Mouse (Mus musculus): ENCODE results near the gene Pole2. TPM values are rescaled to one million over a fixed set of nuclear protein-coding genes. Genes with fewer than 3 reads are reported as not detected.
A peak's percentile ranks its signal among the peaks of the same experiment; 100 is the strongest.
"Not testable (repeated sequence)": the region's sequence is repeated elsewhere in the genome, so short reads cannot be mapped to it uniquely, and the experiment has no call there.

The Pole2 gene
- polyA plus RNA-seq, 1 experiment: 1.1 TPM

- no peak for DNase-seq
- H3K27ac ChIP-seq (ENCODE audit: insufficient read depth, low read length): no peak overlapping the region
- WGBS: 7% methylated on average over 18 of the region's 18 CpGs
- H3K4me3 ChIP-seq (replicated peaks; ENCODE audit: insufficient read depth, low read depth, low read length): peak overlapping the region; percentile 78
- H3K4me1 ChIP-seq (ENCODE audit: control insufficient read depth, insufficient read depth, low read length): no peaks in the 10 kb centered on the region
- H3K27me3 ChIP-seq (ENCODE audit: control insufficient read depth, insufficient read depth, low read length): no peaks in the 10 kb centered on the region
- TF ChIP-seq CTCF (IDR thresholded peaks at IDR 0.05; ENCODE audit: borderline replicate concordance, insufficient read depth, low read depth, low read length): no peak
- TF ChIP-seq POLR2A (IDR thresholded peaks at IDR 0.05; ENCODE audit: borderline replicate concordance, insufficient read depth, low read length): 0 out of 2 replicates have a peak, but pooled peaks have one; percentile 18
These were observed 60.1 kb downstream of the Pole2 start for GRCm38 (mm10) chr12:69167656-69168460.

GRCm38 (mm10) chr12:69166861-69167581 lies 61.0 kb downstream of the Pole2 start:
- H3K27ac ChIP-seq (ENCODE audit: insufficient read depth, low read length); H3K27me3 ChIP-seq (ENCODE audit: control insufficient read depth, insufficient read depth, low read length); DNase-seq; H3K4me3 ChIP-seq (replicated peaks; ENCODE audit: insufficient read depth, low read depth, low read length); H3K4me1 ChIP-seq (ENCODE audit: control insufficient read depth, insufficient read depth, low read length): not testable (repeated sequence)
- WGBS: 56% methylated on average over 8 of the region's 8 CpGs

GRCm38 (mm10) chr12:69164904-69165303 lies 63.1 kb downstream of the Pole2 start:
- Histone ChIP-seq H3K4me1 (ENCODE audit: control insufficient read depth, insufficient read depth, low read length) (no peaks in the 10 kb centered on the region), H3K27me3 (ENCODE audit: control insufficient read depth, insufficient read depth, low read length) (no peaks in the 10 kb centered on the region), H3K27ac (ENCODE audit: insufficient read depth, low read length) (no peak overlapping the region), H3K4me3 (replicated peaks; ENCODE audit: insufficient read depth, low read depth, low read length) (no peak overlapping the region)
- TF ChIP-seq CTCF (IDR thresholded peaks at IDR 0.05; ENCODE audit: borderline replicate concordance, insufficient read depth, low read depth, low read length) (no peak), POLR2A (IDR thresholded peaks at IDR 0.05; ENCODE audit: borderline replicate concordance, insufficient read depth, low read length) (no peak)
- DNase-seq: no peak
- WGBS: 53% methylated on average over 3 of the region's 3 CpGs

- not testable (repeated sequence) for DNase-seq; H3K27ac ChIP-seq (ENCODE audit: insufficient read depth, low read length); H3K4me3 ChIP-seq (replicated peaks; ENCODE audit: insufficient read depth, low read depth, low read length); H3K27me3 ChIP-seq (ENCODE audit: control insufficient read depth, insufficient read depth, low read length); H3K4me1 ChIP-seq (ENCODE audit: control insufficient read depth, insufficient read depth, low read length)
- WGBS: 83% methylated on average over 4 of the region's 4 CpGs
These were observed 64.4 kb downstream of the Pole2 start for GRCm38 (mm10) chr12:69163586-69163985.

GRCm38 (mm10) chr12:69160677-69161076 lies 67.3 kb downstream of the Pole2 start:
- not testable (repeated sequence) for H3K4me3 ChIP-seq (replicated peaks; ENCODE audit: insufficient read depth, low read depth, low read length); H3K4me1 ChIP-seq (ENCODE audit: control insufficient read depth, insufficient read depth, low read length)
- 62% methylated on average over 2 of the region's 2 CpGs for WGBS

GRCm38 (mm10) chr12:69159578-69159940 lies 68.4 kb downstream of the Pole2 start:
- 3% methylated on average over 9 of the region's 9 CpGs for WGBS
- peak overlapping the region; percentile 15 for H3K4me3 ChIP-seq (replicated peaks; ENCODE audit: insufficient read depth, low read depth, low read length)
- H3K27ac ChIP-seq (ENCODE audit: insufficient read depth, low read length): no peak overlapping the region
- H3K27me3 ChIP-seq (ENCODE audit: control insufficient read depth, insufficient read depth, low read length): no peaks in the 10 kb centered on the region
- TF ChIP-seq CTCF (IDR thresholded peaks at IDR 0.05; ENCODE audit: borderline replicate concordance, insufficient read depth, low read depth, low read length) (0 out of 2 replicates have a peak, but pooled peaks have one; percentile 22), POLR2A (IDR thresholded peaks at IDR 0.05; ENCODE audit: borderline replicate concordance, insufficient read depth, low read length) (no peak)
- peak; percentile 44 to 52 for DNase-seq
- H3K4me1 ChIP-seq (ENCODE audit: control insufficient read depth, insufficient read depth, low read length): no peaks in the 10 kb centered on the region

More at GRCm38 (mm10) chr12:69160677-69161076, 67.3 kb downstream of the Pole2 start:
- H3K27ac ChIP-seq (ENCODE audit: insufficient read depth, low read length); H3K27me3 ChIP-seq (ENCODE audit: control insufficient read depth, insufficient read depth, low read length); DNase-seq: not testable (repeated sequence)

- WGBS: under 1% methylated on average over 59 of the region's 68 CpGs
- H3K4me3 ChIP-seq (replicated peaks; ENCODE audit: insufficient read depth, low read depth, low read length): peak within 1 kb of the TSS; percentile 79
- H3K27me3 ChIP-seq (ENCODE audit: control insufficient read depth, insufficient read depth, low read length); H3K4me1 ChIP-seq (ENCODE audit: control insufficient read depth, insufficient read depth, low read length): not testable (repeated sequence)
- H3K27ac ChIP-seq (ENCODE audit: insufficient read depth, low read length): peak within 1 kb of the TSS; percentile 74
- peak; percentile 98 to 99 for DNase-seq
- TF ChIP-seq POLR2A (IDR thresholded peaks at IDR 0.05; ENCODE audit: borderline replicate concordance, insufficient read depth, low read length): peak; percentile 82; the same call in 1 of the 2 replicates
These were observed 69.0 kb downstream of the Pole2 start, which contains the start of gene Rps29 for GRCm38 (mm10) chr12:69158765-69159577. Gene Rps29 (minus strand): TSS chr12:69159186.

- no peaks in the 10 kb centered on the region for H3K4me1 ChIP-seq (ENCODE audit: control insufficient read depth, insufficient read depth, low read length)
- H3K27me3 ChIP-seq (ENCODE audit: control insufficient read depth, insufficient read depth, low read length): no peaks in the 10 kb centered on the region
- peak overlapping the region; percentile 74 for H3K27ac ChIP-seq (ENCODE audit: insufficient read depth, low read length)
- TF ChIP-seq CTCF (IDR thresholded peaks at IDR 0.05; ENCODE audit: borderline replicate concordance, insufficient read depth, low read depth, low read length): no peak
- TF ChIP-seq POLR2A (IDR thresholded peaks at IDR 0.05; ENCODE audit: borderline replicate concordance, insufficient read depth, low read length): no peak
- DNase-seq: no peak
- H3K4me3 ChIP-seq (replicated peaks; ENCODE audit: insufficient read depth, low read depth, low read length): peak overlapping the region; percentile 79
- 0% methylated on average over 19 of the region's 19 CpGs for WGBS
These were observed 69.6 kb downstream of the Pole2 start for GRCm38 (mm10) chr12:69158366-69158764.
